Mouse (Mus musculus) intestine, postnatal 0 days (tissue): Measurements from ENCODE around the gene Bcl2l15. TPM values are rescaled to one million over a fixed set of nuclear protein-coding genes. Genes with fewer than 3 reads are reported as not detected.

Experiments used
- ATAC-seq: fragments of 200-750 bp; cut with Nextera tagmentation; 2 replicates; pipeline ENCODE4 v1.8.0; 2017; ENCODE audit warnings: mild to moderate bottlenecking, moderate TSS enrichment, moderate library complexity
- H3K27ac ChIP-seq: fragments of 300-500 bp; sonication (generic); 2 replicates; pipeline ENCODE4 v1.5.1; 2014; ENCODE audit warnings: mild to moderate bottlenecking, low read depth, low read length, moderate library complexity
- H3K27me3 ChIP-seq: fragments of 300-500 bp; sonication (generic); replicated peaks from 2 replicates; pipeline ENCODE4 v1.6.1; 2014; ENCODE audit warnings: low read length, mixed read lengths; ENCODE audit not compliant: control insufficient read depth, insufficient read depth
- H3K36me3 ChIP-seq: fragments of 300-500 bp; sonication (generic); 2 replicates; pipeline ENCODE4 v1.6.1; 2014; ENCODE audit warnings: mild to moderate bottlenecking, moderate library complexity; ENCODE audit not compliant: control insufficient read depth, insufficient read depth
- H3K4me1 ChIP-seq: fragments of 300-500 bp; sonication (generic); replicated peaks from 2 replicates; pipeline ENCODE4 v1.6.1; 2014; ENCODE audit warnings: antibody characterized with exemption, low read length, mixed read lengths; ENCODE audit not compliant: control insufficient read depth, insufficient read depth
- H3K4me2 ChIP-seq: fragments of 300-500 bp; sonication (generic); replicated peaks from 2 replicates; pipeline ENCODE4 v1.6.1; 2014; ENCODE audit warnings: low read depth, mild to moderate bottlenecking, moderate library complexity
- H3K4me3 ChIP-seq: fragments of 300-500 bp; sonication (generic); 2 replicates; pipeline ENCODE4 v1.5.1; 2014; ENCODE audit warnings: low read depth, low read length
- H3K9ac ChIP-seq: fragments of 300-500 bp; sonication (generic); 2 replicates; pipeline ENCODE4 v1.6.1; 2014; ENCODE audit warnings: mild to moderate bottlenecking, low read depth, low read length
- H3K9me3 ChIP-seq: fragments of 300-500 bp; sonication (generic); 2 replicates; pipeline ENCODE4 v1.6.1; 2016; ENCODE audit warnings: mixed run types; ENCODE audit not compliant: control insufficient read depth
- CTCF ChIP-seq: sonication (generic); IDR thresholded peaks from 2 replicates; pipeline ENCODE4 v1.5.1; 2016; ENCODE audit warnings: low read depth, mild to moderate bottlenecking, control low read depth, antibody characterized with exemption, moderate library complexity
- WGBS: fragments of 180-500 bp; shearing (Covaris S2); extraction: QIAGEN DNeasy Blood & Tissue Kit; methylation state at CpG from one replicate; pipeline ENCODE4 v1.1.7; 2014; 5-methylcytosine and 5-hydroxymethylcytosine counted together
- polyA plus RNA-seq: library from polyadenylated mRNA; unstranded; fragments of >200 nt; fragmentation: Nextera tagmentation; extraction: Ambion mirVana; gene quantifications from 2 replicates; pipeline ENCODE4 v1.2.1, GENCODE M21; 2015

Bcl2l15 gene
- polyA plus RNA-seq, 1 experiment from 2014 or later = 27.1 TPM

GRCm38 (mm10) chr3:103852565-103853299 lies 20.3 kb downstream of the Bcl2l15 start:
- 67% methylated on average over 3 of the region's 3 CpGs for WGBS

GRCm38 (mm10) chr3:103853804-103854203 lies 21.4 kb downstream of the Bcl2l15 start:
- H3K27me3 ChIP-seq = no peaks in the 10 kb centered on the region
- H3K9ac ChIP-seq = no peak overlapping the region
- WGBS = 63% methylated on average over 8 of the region's 8 CpGs
- H3K27ac ChIP-seq = no peak overlapping the region
- H3K4me3 ChIP-seq = no peak overlapping the region
- 0 out of 2 replicates have a peak, but pooled peaks cover 5% of the 10 kb centered on the region for H3K4me1 ChIP-seq
- H3K4me2 ChIP-seq = no peak overlapping the region
- H3K36me3 ChIP-seq = no peaks in the 10 kb centered on the region
- H3K9me3 ChIP-seq = no peaks in the 10 kb centered on the region
- no peak for TF ChIP-seq CTCF
- no peak for ATAC-seq

More at GRCm38 (mm10) chr3:103852565-103853299, 20.3 kb downstream of the Bcl2l15 start:
- H3K9me3 ChIP-seq = no peaks in the 10 kb centered on the region
- no peak overlapping the region for H3K9ac ChIP-seq
- peak; percentile 72 for TF ChIP-seq CTCF
- no peaks in the 10 kb centered on the region for H3K36me3 ChIP-seq
- H3K4me1 ChIP-seq = 0 out of 2 replicates have a peak, but pooled peaks cover 5% of the 10 kb centered on the region
- no peaks in the 10 kb centered on the region for H3K27me3 ChIP-seq
- no peak for ATAC-seq
- no peak overlapping the region for H3K4me2 ChIP-seq
- H3K27ac ChIP-seq = no peak overlapping the region
- no peak overlapping the region for H3K4me3 ChIP-seq

- Histone ChIP-seq H3K36me3 (no peaks in the 10 kb centered on the region), H3K9me3 (no peaks in the 10 kb centered on the region), H3K27me3 (no peaks in the 10 kb centered on the region), H3K4me1 (no peaks in the 10 kb centered on the region), H3K27ac (no peak overlapping the region), H3K4me3 (no peak overlapping the region), H3K9ac (no peak overlapping the region), H3K4me2 (no peak overlapping the region)
- WGBS = 81% methylated on average over 7 of the region's 7 CpGs
- no peak for ATAC-seq
- TF ChIP-seq CTCF = no peak
Measured at GRCm38 (mm10) chr3:103857036-103857805, 24.8 kb downstream of the Bcl2l15 start.

GRCm38 (mm10) chr3:103857977-103858563 lies 25.7 kb downstream of the Bcl2l15 start:
- Histone ChIP-seq H3K27me3 (no peaks in the 10 kb centered on the region), H3K27ac (no peak overlapping the region), H3K4me3 (no peak overlapping the region), H3K9me3 (no peaks in the 10 kb centered on the region), H3K4me2 (no peak overlapping the region), H3K4me1 (no peaks in the 10 kb centered on the region), H3K9ac (no peak overlapping the region), H3K36me3 (no peaks in the 10 kb centered on the region)
- TF ChIP-seq CTCF = no peak
- WGBS = 89% methylated on average over 6 of the region's 6 CpGs
- ATAC-seq = no peak

- no peak within 1 kb of the TSS for H3K4me2 ChIP-seq
- no peaks in the 10 kb centered on the region for H3K27me3 ChIP-seq
- H3K27ac ChIP-seq = no peak within 1 kb of the TSS
- 70% methylated on average over 12 of the region's 12 CpGs for WGBS
- no peak for ATAC-seq
- H3K9me3 ChIP-seq = no peaks in the 10 kb centered on the region
- no peaks in the 10 kb centered on the region for H3K36me3 ChIP-seq
- no peak within 1 kb of the TSS for H3K9ac ChIP-seq
- no peak for TF ChIP-seq CTCF
- H3K4me3 ChIP-seq = no peak within 1 kb of the TSS
- no peaks in the 10 kb centered on the region for H3K4me1 ChIP-seq
Measured at GRCm38 (mm10) chr3:103858881-103859801, 26.7 kb downstream of the Bcl2l15 start, which contains the start of gene Ptpn22. Gene Ptpn22, plus strand, starts transcription at chr3:103859795.
